Mouse (Mus musculus) midbrain, embryonic 14.5 days (tissue): ENCODE results near the gene Trap1a. TPM values are rescaled to one million over a fixed set of nuclear protein-coding genes. Genes with fewer than 3 reads are reported as not detected.
A peak's percentile ranks its signal among the peaks of the same experiment; 100 is the strongest.

Source experiments
- ATAC-seq: fragments of 200-750 bp; cut with Nextera tagmentation; 2 replicates; pipeline ENCODE4 v1.8.0; 2017; ENCODE audit warnings: moderate number of reproducible peaks, moderate library complexity; ENCODE audit not compliant: low FRiP score, low TSS enrichment
- DNase-seq: peaks from one replicate; pipeline ENCODE4 v3.0.0-alpha.2; 2015
- H3K27ac ChIP-seq: fragments of 300-500 bp; sonication (generic); replicated peaks from 2 replicates; pipeline ENCODE4 v1.5.1; 2014; ENCODE audit warnings: mild to moderate bottlenecking, low read depth, low read length, moderate library complexity
- H3K27me3 ChIP-seq: fragments of 300-500 bp; sonication (generic); 2 replicates; pipeline ENCODE4 v1.6.1; 2014; ENCODE audit warnings: low read length, control low read depth, mixed read lengths; ENCODE audit not compliant: control insufficient read depth, insufficient read depth
- H3K36me3 ChIP-seq: fragments of 300-500 bp; sonication (generic); 2 replicates; pipeline ENCODE4 v1.6.1; 2014; ENCODE audit warnings: low read length, control low read depth; ENCODE audit not compliant: control insufficient read depth, insufficient read depth
- H3K4me1 ChIP-seq: fragments of 300-500 bp; sonication (generic); 2 replicates; pipeline ENCODE4 v1.6.1; 2014; ENCODE audit warnings: mild to moderate bottlenecking, antibody characterized with exemption, low read length, control low read depth; ENCODE audit not compliant: control insufficient read depth, insufficient read depth
- H3K4me2 ChIP-seq: fragments of 300-500 bp; sonication (generic); 2 replicates; pipeline ENCODE4 v1.6.1; 2014; ENCODE audit warnings: mild to moderate bottlenecking, low read length, moderate library complexity
- H3K4me3 ChIP-seq: fragments of 300-500 bp; sonication (generic); replicated peaks from 2 replicates; pipeline ENCODE4 v1.5.1; 2014; ENCODE audit warnings: low read depth, low read length
- H3K9ac ChIP-seq: fragments of 300-500 bp; sonication (generic); replicated peaks from 2 replicates; pipeline ENCODE4 v1.6.1; 2014; ENCODE audit warnings: mild to moderate bottlenecking, low read length, moderate library complexity
- H3K9me3 ChIP-seq: fragments of 300-500 bp; sonication (generic); 2 replicates; pipeline ENCODE4 v1.6.1; 2016; ENCODE audit warnings: low read length, control low read depth, mixed read lengths; ENCODE audit not compliant: control insufficient read depth
- WGBS: fragments of 180-500 bp; shearing (Covaris S2); extraction: QIAGEN DNeasy Blood & Tissue Kit; methylation state at CpG from one replicate; pipeline ENCODE4 v1.1.7; 2014; 5-methylcytosine and 5-hydroxymethylcytosine counted together
- polyA plus RNA-seq: library from polyadenylated mRNA; unstranded; fragments of >200 nt; fragmentation: Nextera tagmentation; extraction: Ambion mirVana; gene quantifications from 2 replicates; pipeline ENCODE4 v1.2.1, GENCODE M21; 2014

Gene Trap1a
- polyA plus RNA-seq, 1 experiment from 2014 or later, result not detected

- DNase-seq, result no peak
- no peak overlapping the region for H3K9ac ChIP-seq
- H3K27ac ChIP-seq, result no peak overlapping the region
- 88% methylated on average over 2 of the region's 2 CpGs for WGBS
- no peaks in the 10 kb centered on the region for H3K4me1 ChIP-seq
- no peak for ATAC-seq
- H3K4me3 ChIP-seq, result no peak overlapping the region
- no peak overlapping the region for H3K4me2 ChIP-seq
- no peaks in the 10 kb centered on the region for H3K27me3 ChIP-seq
- no peaks in the 10 kb centered on the region for H3K36me3 ChIP-seq
- no peaks in the 10 kb centered on the region for H3K9me3 ChIP-seq
Measured at GRCm38 (mm10) chrX:139341185-139341584, 7.7 kb downstream of the Trap1a start.

GRCm38 (mm10) chrX:139352192-139352772 lies 18.8 kb downstream of the Trap1a start:
- Histone ChIP-seq H3K9ac (no peak overlapping the region), H3K4me2 (no peak overlapping the region), H3K27ac (no peak overlapping the region), H3K36me3 (no peaks in the 10 kb centered on the region), H3K4me3 (no peak overlapping the region), H3K4me1 (no peaks in the 10 kb centered on the region), H3K9me3 (no peaks in the 10 kb centered on the region), H3K27me3 (no peaks in the 10 kb centered on the region)
- WGBS, result 81% methylated on average over 5 of the region's 5 CpGs
- no peak for DNase-seq
- no peak for ATAC-seq

GRCm38 (mm10) chrX:139357639-139358260 lies 24.3 kb downstream of the Trap1a start:
- Histone ChIP-seq H3K27ac (no peak overlapping the region), H3K36me3 (no peaks in the 10 kb centered on the region), H3K27me3 (no peaks in the 10 kb centered on the region), H3K9ac (no peak overlapping the region), H3K4me2 (no peak overlapping the region), H3K9me3 (no peaks in the 10 kb centered on the region), H3K4me3 (no peak overlapping the region), H3K4me1 (no peaks in the 10 kb centered on the region)
- ATAC-seq (no peak), DNase-seq (no peak)
- 64% methylated on average over 7 of the region's 7 CpGs for WGBS

GRCm38 (mm10) chrX:139358361-139358760 lies 24.9 kb downstream of the Trap1a start:
- H3K4me3 ChIP-seq, result no peak overlapping the region
- ATAC-seq (no peak), DNase-seq (no peak)
- no peak overlapping the region for H3K4me2 ChIP-seq
- no peaks in the 10 kb centered on the region for H3K9me3 ChIP-seq
- H3K36me3 ChIP-seq, result no peaks in the 10 kb centered on the region
- no peak overlapping the region for H3K27ac ChIP-seq
- no peaks in the 10 kb centered on the region for H3K4me1 ChIP-seq
- no peaks in the 10 kb centered on the region for H3K27me3 ChIP-seq
- WGBS, result 76% methylated on average over 18 of the region's 18 CpGs
- no peak overlapping the region for H3K9ac ChIP-seq

- Histone ChIP-seq H3K9me3 (no peaks in the 10 kb centered on the region), H3K4me1 (no peaks in the 10 kb centered on the region), H3K27me3 (no peaks in the 10 kb centered on the region), H3K9ac (no peak overlapping the region), H3K36me3 (no peaks in the 10 kb centered on the region), H3K4me2 (no peak overlapping the region), H3K27ac (no peak overlapping the region), H3K4me3 (no peak overlapping the region)
- WGBS, result 89% methylated on average over 3 of the region's 3 CpGs
- no peak for ATAC-seq
- DNase-seq, result no peak
Measured at GRCm38 (mm10) chrX:139366837-139367528, 33.5 kb downstream of the Trap1a start.

- Histone ChIP-seq H3K4me2 (no peak overlapping the region), H3K27ac (no peak overlapping the region), H3K4me3 (no peak overlapping the region), H3K4me1 (no peaks in the 10 kb centered on the region), H3K27me3 (no peaks in the 10 kb centered on the region), H3K36me3 (no peaks in the 10 kb centered on the region), H3K9ac (no peak overlapping the region), H3K9me3 (no peaks in the 10 kb centered on the region)
- ATAC-seq (no peak), DNase-seq (no peak)
Measured at GRCm38 (mm10) chrX:139367529-139367908, 34.0 kb downstream of the Trap1a start.

- DNase-seq (peak; percentile 42), ATAC-seq (no peak)
- Histone ChIP-seq H3K36me3 (no peaks in the 10 kb centered on the region), H3K4me1 (no peaks in the 10 kb centered on the region), H3K27me3 (no peaks in the 10 kb centered on the region), H3K9ac (no peak overlapping the region), H3K27ac (no peak overlapping the region), H3K9me3 (no peaks in the 10 kb centered on the region), H3K4me2 (no peak overlapping the region), H3K4me3 (no peak overlapping the region)
- WGBS, result 58% methylated on average over 4 of the region's 4 CpGs
Measured at GRCm38 (mm10) chrX:139369122-139369521, 35.6 kb downstream of the Trap1a start.

- H3K9me3 ChIP-seq, result no peaks in the 10 kb centered on the region
- peak; percentile 76 for DNase-seq
- ATAC-seq, result no peak
Measured at GRCm38 (mm10) chrX:139372665-139373064, 39.2 kb downstream of the Trap1a start.

More at GRCm38 (mm10) chrX:139372665-139373064, 39.2 kb downstream of the Trap1a start:
- H3K4me3 ChIP-seq, result no peak overlapping the region
- no peaks in the 10 kb centered on the region for H3K4me1 ChIP-seq
- H3K36me3 ChIP-seq, result no peaks in the 10 kb centered on the region
- H3K27ac ChIP-seq, result no peak overlapping the region
- H3K4me2 ChIP-seq, result no peak overlapping the region
- H3K9ac ChIP-seq, result no peak overlapping the region
- H3K27me3 ChIP-seq, result no peaks in the 10 kb centered on the region
